8 mouse cellular contexts compared by ENCODE assay signal in the genomic region with DNA sequence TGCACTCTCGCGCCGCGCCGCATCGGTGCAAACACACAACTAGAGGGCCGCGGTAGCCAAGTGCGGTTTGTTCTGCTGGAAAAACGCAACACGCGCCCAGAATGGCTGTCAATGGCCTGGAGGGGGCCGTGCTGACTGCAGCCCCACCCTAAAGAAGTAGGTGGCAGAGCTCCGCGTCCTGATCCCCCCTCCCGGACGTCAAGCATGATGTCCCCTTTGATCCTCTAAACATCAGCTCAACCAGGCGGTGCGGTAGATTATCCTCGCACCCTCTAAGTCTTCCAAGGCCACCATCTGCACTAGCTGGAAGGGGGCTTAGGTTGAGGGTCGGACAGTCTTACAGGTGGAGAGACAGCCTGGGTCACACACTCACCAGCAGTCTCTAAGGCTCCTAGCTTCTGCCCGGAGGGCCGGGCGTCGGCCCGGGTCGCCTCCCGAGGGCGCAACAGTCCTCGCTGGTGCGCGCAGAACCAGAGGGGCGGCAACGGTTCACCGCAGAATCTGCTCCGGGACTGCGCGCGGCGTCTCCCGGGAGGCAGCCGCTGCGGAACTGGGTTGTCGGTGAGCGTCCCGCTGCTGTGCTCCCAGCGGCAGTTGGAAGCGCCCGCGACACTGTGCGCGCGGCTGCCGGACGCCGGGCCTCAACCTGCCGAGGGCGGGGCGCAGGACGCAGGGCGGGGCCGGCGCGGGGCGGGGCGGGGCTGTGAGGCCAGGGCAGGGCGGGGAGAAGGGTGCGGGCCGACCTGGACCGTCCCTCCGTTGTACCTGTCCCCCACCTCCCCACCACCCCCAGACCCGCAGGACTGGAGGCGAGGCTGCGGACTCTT. TPM values are rescaled to one million over a fixed set of nuclear protein-coding genes. Genes with fewer than 3 reads are reported as not detected.
A peak's percentile ranks its signal among the peaks of the same experiment; 100 is the strongest.
DNase-seq lines count a peak whose midpoint lies in the region; ATAC-seq and TF ChIP-seq lines count a peak whose summit lies in the region.

A gene (minus strand): TSS at position 648 of the 827 bp plus-strand sequence.

- intact Hi-C loops in heart, postnatal 36 days (cut with DNase I): loop anchor here (5.0 kb wide), 3 partner anchors 188 to 242 kb away; no protein-coding TSS in a partner anchor

- DNase-seq in G1E (ENCODE audit: low spot score): no peak
- DNase-seq in cerebellum, adult 2 months: peak; percentile 86 to 87
- peak; percentile 83 for DNase-seq in forebrain, postnatal 0 days
- DNase-seq in heart, postnatal 36 days: peak; percentile 84 to 86
- DNase-seq in layer of hippocampus, postnatal 10 days (ENCODE audit: low spot score in 2 of 2): peak; percentile 58 to 65
- peak; percentile 86 for DNase-seq in lung, postnatal 0 days (ENCODE audit: low spot score)
- peak; percentile 63 for DNase-seq in ovary, postnatal 10 days (ENCODE audit: low spot score)
- peak; percentile 77 for DNase-seq in thymus, adult 2 months

- peak within 1 kb of the TSS; percentile 99 for H3K9ac ChIP-seq in forebrain, postnatal 0 days
- peak within 1 kb of the TSS; percentile 65 for H3K9ac ChIP-seq in lung, postnatal 0 days (replicated peaks; ENCODE audit: low read depth)

- ATAC-seq in G1E (ENCODE audit: extremely low read depth, insufficient number of reproducible peaks, low FRiP score, poor library complexity, severe bottlenecking): no peak
- peak; percentile 75 for ATAC-seq in forebrain, postnatal 0 days
- ATAC-seq in lung, postnatal 0 days: peak; percentile 91

- H3K4me3 ChIP-seq in G1E (ENCODE audit: low read depth, low read length): peak within 1 kb of the TSS; percentile 13; the same call in 1 of the 2 replicates
- peak within 1 kb of the TSS; percentile 95 for H3K4me3 ChIP-seq in cerebellum, adult 2 months (replicated peaks; ENCODE audit: insufficient read depth, low read depth, low read length)
- peak within 1 kb of the TSS; percentile 76 for H3K4me3 ChIP-seq in forebrain, postnatal 0 days (ENCODE audit: low read depth, low read length)
- H3K4me3 ChIP-seq in lung, postnatal 0 days (ENCODE audit: low read depth, low read length): peak within 1 kb of the TSS; percentile 67
- peak within 1 kb of the TSS; percentile 93 for H3K4me3 ChIP-seq in thymus, adult 2 months (ENCODE audit: control insufficient read depth, insufficient read depth, low read length)

- H3K36me3 ChIP-seq in G1E (replicated peaks): no peaks in the 10 kb centered on the region
- 0 out of 2 replicates have a peak, but pooled peaks cover 5% of the 10 kb centered on the region for H3K36me3 ChIP-seq in forebrain, postnatal 0 days (ENCODE audit: insufficient read depth)
- no peaks in the 10 kb centered on the region for H3K36me3 ChIP-seq in lung, postnatal 0 days (ENCODE audit: insufficient read depth, low read length)
- no peaks in the 10 kb centered on the region for H3K36me3 ChIP-seq in thymus, adult 2 months (ENCODE audit: control insufficient read depth, insufficient read depth, low read length)

- peak; percentile 53; the same call in 1 of the 2 replicates for TF ChIP-seq POLR2A in cerebellum, adult 2 months (IDR thresholded peaks at IDR 0.05; ENCODE audit: borderline replicate concordance, insufficient read depth, low read length)
- peak; percentile 70 for TF ChIP-seq POLR2A in thymus, adult 2 months (IDR thresholded peaks at IDR 0.05; ENCODE audit: control insufficient read depth, extremely low read depth, insufficient read depth, low read length, poor library complexity)

- peaks cover 43% of the 10 kb centered on the region for H3K9me3 ChIP-seq in G1E (replicated peaks)
- H3K9me3 ChIP-seq in forebrain, postnatal 0 days (ENCODE audit: low read length): no peaks in the 10 kb centered on the region
- H3K9me3 ChIP-seq in lung, postnatal 0 days (ENCODE audit: low read length): no peaks in the 10 kb centered on the region

- H3K27me3 ChIP-seq in G1E (ENCODE audit: insufficient read depth, low read length): no peaks in the 10 kb centered on the region
- H3K27me3 ChIP-seq in cerebellum, adult 2 months (ENCODE audit: control insufficient read depth, insufficient read depth, low read length): no peaks in the 10 kb centered on the region
- no peaks in the 10 kb centered on the region for H3K27me3 ChIP-seq in forebrain, postnatal 0 days (ENCODE audit: insufficient read depth, low read length)
- H3K27me3 ChIP-seq in lung, postnatal 0 days (replicated peaks; ENCODE audit: insufficient read depth, low read length): no peaks in the 10 kb centered on the region
- H3K27me3 ChIP-seq in thymus, adult 2 months (ENCODE audit: control insufficient read depth, insufficient read depth, low read length): no peaks in the 10 kb centered on the region

- H3K4me1 ChIP-seq in G1E (ENCODE audit: insufficient read depth, low read depth, low read length): no peaks in the 10 kb centered on the region
- peaks cover 3% of the 10 kb centered on the region; the same call in 1 of the 2 replicates for H3K4me1 ChIP-seq in cerebellum, adult 2 months (ENCODE audit: control insufficient read depth, insufficient read depth, low read length)
- H3K4me1 ChIP-seq in forebrain, postnatal 0 days (ENCODE audit: insufficient read depth): 0 out of 2 replicates have a peak, but pooled peaks cover 10% of the 10 kb centered on the region
- H3K4me1 ChIP-seq in lung, postnatal 0 days (ENCODE audit: insufficient read depth, low read depth, low read length): peaks cover 5% of the 10 kb centered on the region; the same call in 1 of the 2 replicates
- peaks cover 17% of the 10 kb centered on the region for H3K4me1 ChIP-seq in thymus, adult 2 months (replicated peaks; ENCODE audit: control insufficient read depth, insufficient read depth, low read length)

- H3K4me2 ChIP-seq in forebrain, postnatal 0 days (ENCODE audit: low read depth): peak within 1 kb of the TSS; percentile 75
- peak within 1 kb of the TSS; percentile 100 for H3K4me2 ChIP-seq in lung, postnatal 0 days (replicated peaks; ENCODE audit: low read depth, low read length)

- TF ChIP-seq CTCF in G1E (IDR thresholded peaks at IDR 0.05; ENCODE audit: low read depth, low read length): no peak
- no peak for TF ChIP-seq CTCF in cerebellum, adult 2 months (IDR thresholded peaks at IDR 0.05; ENCODE audit: borderline replicate concordance, insufficient read depth, low read depth, low read length)
- peak; percentile 48 for TF ChIP-seq CTCF in forebrain, postnatal 0 days (IDR thresholded peaks at IDR 0.05; ENCODE audit: low read depth)
- peak; percentile 37; the same call in 1 of the 2 replicates for TF ChIP-seq CTCF in lung, postnatal 0 days (IDR thresholded peaks at IDR 0.05)
- TF ChIP-seq CTCF in thymus, adult 2 months (IDR thresholded peaks at IDR 0.05; ENCODE audit: borderline replicate concordance, control insufficient read depth, extremely low read depth, insufficient read depth, low read length, poor library complexity): no peak

- under 1% methylated on average over 74 of the region's 74 CpGs for WGBS in cerebellum, adult 2 months
- WGBS in forebrain, postnatal 0 days: under 1% methylated on average over 74 of the region's 74 CpGs
- 1% methylated on average over 64 of the region's 74 CpGs for WGBS in lung, postnatal 0 days
- under 1% methylated on average over 73 of the region's 74 CpGs for WGBS in thymus, adult 2 months

- TF ChIP-seq EP300 in lung, postnatal 0 days (IDR thresholded peaks at IDR 0.05): no peak

- H3K27ac ChIP-seq in cerebellum, adult 2 months (ENCODE audit: insufficient read depth, low read length): peak within 1 kb of the TSS; percentile 96
- H3K27ac ChIP-seq in forebrain, postnatal 0 days (ENCODE audit: low read depth, low read length): peak within 1 kb of the TSS; percentile 94
- peak within 1 kb of the TSS; percentile 90 for H3K27ac ChIP-seq in lung, postnatal 0 days (ENCODE audit: low read length)
- H3K27ac ChIP-seq in thymus, adult 2 months (ENCODE audit: control insufficient read depth, insufficient read depth, low read length): peak within 1 kb of the TSS; percentile 48

RNA-seq across cellular contexts. Expression of the gene that starts here (rescaled TPM):
- total RNA-seq in G1E (2014; fragmentation: Nextera tagmentation): not detected in 2 replicates
- total RNA-seq in G1E (2017): 0.11 TPM in 1 of 2 replicates, not detected in the other
- polyA plus RNA-seq in G1E (2012): not detected in 2 replicates
- polyA plus RNA-seq in cerebellum, adult 2 months (2012; rRNA removed): 10.5 and 11.0 TPM in 2 replicates
- total RNA-seq in forebrain, postnatal 0 days (2014; rRNA removed): 38.6 and 40.9 TPM in 2 replicates
- polyA plus RNA-seq in forebrain, postnatal 0 days (2015; fragmentation: Nextera tagmentation; extraction: Ambion mirVana): 54.0 and 54.8 TPM in 2 replicates
- 10 to 100 TPM; 31.3 to 35.3 TPM for total RNA-seq in heart, postnatal 36 days (2021)
- 10 to 100 TPM; 13.7 to 16.4 TPM for total RNA-seq in layer of hippocampus, postnatal 10 days (2021)
- 71.2 and 81.3 TPM in 2 replicates for polyA plus RNA-seq in lung, postnatal 0 days (2015; fragmentation: Nextera tagmentation; extraction: Ambion mirVana)
- polyA plus RNA-seq in thymus, adult 2 months (2012; rRNA removed): 13.4 and 16.6 TPM in 2 replicates

Comparison
In these comparisons a context has a peak if more than half of its experiments do, and no peak if none do; other contexts are left out.
1. RNA of the gene that starts here (total RNA-seq): 38.6 to 40.9 TPM in forebrain, postnatal 0 days, 31.3 to 35.3 TPM in heart, postnatal 36 days and 13.7 to 16.4 TPM in layer of hippocampus, postnatal 10 days; 0.11 TPM in G1E; every median in the first group is over 10 times any median in the second.
2. RNA of the gene that starts here (polyA plus RNA-seq): 71.2 to 81.3 TPM in lung, postnatal 0 days, 54.0 to 54.8 TPM in forebrain, postnatal 0 days, 13.4 to 16.6 TPM in thymus, adult 2 months and 10.5 to 11.0 TPM in cerebellum, adult 2 months; not detected in G1E; every median in the first group is over 10 times any median in the second.
3. H3K4me3 ChIP-seq: peak in every context shown above with its lines; median percentile 95 in cerebellum, adult 2 months; 93 in thymus, adult 2 months; 76 in forebrain, postnatal 0 days; 67 in lung, postnatal 0 days; 13 in G1E.
4. CTCF ChIP-seq: peak in forebrain, postnatal 0 days (single experiment) and lung, postnatal 0 days (single experiment); none in G1E (single experiment), cerebellum, adult 2 months (single experiment) and thymus, adult 2 months (single experiment).
5. Peak in every context shown above with its lines, with median percentiles within 50 percentile points of each other: H3K27ac ChIP-seq.